Mouse (Mus musculus) brain, embryonic 18.5 days (tissue): ENCODE measurements at regions not wholly inside any gene's neighbourhood (a gene's known extent, or its start where the extent isn't known, plus 50 kb on each side); places are given as distances from the start of the nearest gene placed in this dataset.
"Not testable (repeated sequence)": the region's sequence is repeated elsewhere in the genome, so short reads cannot be mapped to it uniquely, and the experiment has no call there.

Experiments
- DNase-seq: peaks from one replicate; pipeline ENCODE4 v3.0.0-alpha.2; 2012; ENCODE audit warnings: low read depth, low spot score

DNA sequence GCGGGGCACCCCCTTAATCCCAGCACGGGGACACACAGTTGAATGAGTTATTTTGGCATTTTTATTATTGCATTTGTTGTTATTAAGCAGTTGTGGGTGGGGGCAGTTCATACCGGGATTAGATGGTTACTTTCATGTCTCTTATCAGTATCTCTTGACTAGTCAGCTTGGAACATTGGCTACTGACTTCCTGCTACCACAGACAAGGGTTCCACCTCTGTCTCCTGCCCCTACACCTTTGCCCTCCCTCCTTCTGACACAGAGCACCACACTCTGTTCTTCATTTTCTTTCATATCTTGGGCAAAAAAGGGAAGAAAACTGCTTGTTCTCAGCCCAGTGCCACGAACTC lies 99.1 kb upstream of the Cpsf6 start:
- no peak for DNase-seq

DNA sequence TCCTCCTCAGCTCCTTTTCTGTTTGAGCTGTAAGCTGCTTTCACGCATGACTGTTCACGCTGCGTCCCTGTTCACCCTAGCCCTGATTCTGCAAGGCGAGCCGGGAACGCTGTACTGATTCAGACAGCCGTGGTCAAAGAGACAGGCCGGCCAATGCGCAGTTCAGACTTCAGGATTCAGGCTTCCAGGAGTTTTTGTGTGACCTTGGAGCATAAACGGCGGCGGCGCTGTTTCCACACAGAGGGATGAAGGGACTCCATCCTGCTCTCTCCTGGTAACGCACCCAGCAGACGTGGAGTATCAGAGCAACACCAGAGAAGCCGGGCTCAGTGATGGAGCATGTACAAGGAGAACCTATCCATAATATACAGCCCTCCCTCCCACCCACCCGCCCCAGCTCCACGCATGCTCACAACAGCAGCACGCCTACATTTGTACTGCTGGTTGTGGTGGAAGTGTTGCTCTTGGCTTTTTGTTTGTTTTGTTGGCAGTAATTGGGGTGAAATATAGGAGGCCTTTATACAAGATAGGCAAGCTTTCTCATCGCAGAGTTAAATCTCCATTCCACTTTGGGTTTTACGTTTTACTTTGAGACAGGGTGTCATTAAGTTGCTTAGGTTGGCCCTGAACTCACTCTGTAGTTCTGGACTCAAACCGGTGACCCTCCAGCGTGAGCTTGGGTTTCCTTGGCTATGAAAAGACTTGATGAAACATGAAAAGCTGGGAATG lies 98.6 kb upstream of the Cpsf6 start:
- peak; percentile 16 for DNase-seq

DNA sequence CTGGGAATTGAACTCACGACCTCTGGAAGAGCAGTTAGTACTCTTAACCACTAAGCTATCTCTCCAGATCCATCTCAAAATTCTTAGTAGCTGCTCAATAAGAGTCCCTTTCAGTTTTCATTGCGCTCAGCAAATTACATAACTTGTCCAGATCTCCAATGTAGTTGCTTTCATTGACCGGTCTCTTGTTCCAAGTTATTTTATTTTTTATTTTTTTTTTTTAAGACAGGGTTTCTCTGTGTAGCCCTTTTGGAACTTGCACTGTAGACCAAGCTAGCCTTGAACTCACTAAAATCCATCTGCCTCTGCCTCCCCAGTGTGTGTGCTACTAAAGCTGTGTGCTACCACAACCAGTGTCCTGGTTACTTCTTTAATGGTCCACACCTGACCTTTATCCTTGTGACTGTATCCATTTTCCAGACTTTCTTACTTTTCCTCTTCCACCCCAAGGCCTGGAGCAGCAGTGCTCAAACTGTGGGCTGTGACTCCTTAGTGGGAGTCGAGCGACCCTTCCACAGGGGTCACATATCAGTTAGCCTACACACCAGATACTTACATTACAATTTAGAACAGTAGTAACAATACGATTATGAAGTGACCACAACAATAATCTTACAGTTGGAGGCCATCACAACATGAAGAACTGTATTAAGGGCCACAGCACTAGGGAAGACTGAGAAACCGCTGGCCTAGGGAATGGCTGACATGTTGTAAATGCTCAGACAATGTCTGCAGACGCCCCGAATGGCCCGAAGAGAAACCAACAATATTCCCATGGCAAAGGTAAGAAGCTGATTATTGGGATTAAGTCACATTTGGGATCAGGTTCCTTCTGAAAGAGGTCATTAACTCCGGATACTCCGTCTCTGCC lies 97.8 kb upstream of the Cpsf6 start:
- no peak for DNase-seq

DNA sequence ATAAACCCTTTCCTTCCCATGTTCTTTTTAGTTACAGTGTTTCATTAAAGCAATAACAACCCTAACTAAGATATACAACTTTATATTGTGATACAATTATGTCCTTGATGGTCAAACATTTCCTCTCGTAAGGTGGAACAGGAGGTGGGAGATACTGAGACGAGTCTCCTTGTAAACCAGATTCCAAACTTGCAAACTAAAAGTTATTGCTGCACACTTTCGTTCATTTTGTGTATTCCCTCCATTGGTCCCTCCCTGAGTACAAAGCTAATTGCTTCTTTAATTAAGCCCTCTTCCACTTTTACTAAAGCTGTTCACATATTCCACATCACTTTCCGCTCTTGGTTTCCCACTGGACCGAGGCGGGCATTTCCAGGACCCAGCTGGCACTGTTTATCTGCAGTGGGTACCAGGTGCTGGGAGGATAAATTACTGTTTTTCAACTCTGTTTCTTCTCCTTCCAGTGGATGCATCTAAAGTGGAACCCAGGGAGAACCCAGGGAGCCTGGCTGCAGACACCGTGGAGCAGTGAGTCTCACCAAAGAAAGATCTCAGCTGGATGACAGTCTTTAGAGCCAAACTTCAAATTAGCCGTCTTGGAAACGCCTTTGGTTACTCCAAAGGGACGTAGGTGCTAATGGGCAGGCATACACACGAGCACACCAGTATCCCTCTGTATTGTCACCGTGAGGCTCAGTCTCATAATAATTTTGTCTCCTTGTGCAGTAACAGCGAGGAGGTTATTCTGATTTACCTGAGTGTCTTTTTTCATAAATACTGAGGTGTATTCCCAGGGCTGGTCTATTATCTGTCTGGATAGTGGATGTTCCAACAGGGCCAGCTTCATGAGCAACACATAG lies 95.5 kb upstream of the Cpsf6 start:
- no peak for DNase-seq

DNA sequence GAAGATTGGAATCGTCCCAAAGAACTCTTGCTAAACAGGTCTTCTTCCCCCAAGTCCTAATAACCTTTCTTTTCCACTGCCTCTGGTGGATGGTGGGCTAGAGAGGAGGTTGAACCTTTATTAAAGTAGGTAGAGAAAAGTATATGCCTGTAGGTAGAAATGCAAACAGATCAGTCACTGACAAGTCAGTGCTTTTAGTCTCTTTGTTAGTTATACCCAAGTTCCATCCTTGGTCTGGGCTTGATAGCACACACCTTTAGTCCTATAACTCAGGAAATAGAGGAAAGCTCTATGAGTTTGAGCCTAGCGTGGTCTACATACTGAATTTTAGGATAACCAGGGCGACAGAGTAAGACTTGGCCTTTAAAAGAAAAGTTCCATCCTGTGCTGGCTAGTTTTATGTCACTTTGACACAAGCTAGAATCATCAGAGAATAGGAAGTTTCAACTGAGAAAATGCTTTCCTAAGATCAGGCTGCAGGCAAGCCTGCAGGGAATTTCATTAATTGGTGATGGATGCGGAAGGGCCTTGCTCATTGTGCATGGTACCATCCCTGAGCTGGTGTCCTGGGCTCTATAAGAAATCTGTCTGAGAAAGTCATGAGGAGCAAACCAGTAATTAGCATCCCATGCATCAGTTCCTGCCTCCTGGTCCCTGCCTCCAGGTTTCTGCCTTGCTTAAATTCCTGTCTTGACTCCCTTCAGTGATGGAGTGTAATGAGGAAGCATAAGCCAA lies 94.7 kb upstream of the Cpsf6 start:
- no peak for DNase-seq

DNA sequence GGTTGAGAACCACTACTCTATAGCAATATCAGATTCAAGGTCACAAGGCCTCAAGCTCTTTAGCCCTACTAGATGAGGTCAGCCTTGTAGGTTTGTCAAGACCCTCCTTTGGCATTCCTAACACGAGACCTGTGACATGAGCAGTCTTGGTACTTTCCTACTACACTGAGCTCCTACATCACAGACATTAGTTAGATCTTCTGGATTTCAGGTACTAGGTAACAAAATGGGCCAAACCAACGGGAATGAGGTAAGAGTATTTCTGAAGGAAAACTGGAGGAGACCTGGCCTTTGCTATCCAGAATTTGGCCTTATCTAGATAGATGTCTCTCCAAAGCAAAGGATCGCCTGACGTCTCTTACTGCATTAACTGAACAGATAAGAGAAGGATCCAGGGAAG lies 93.7 kb upstream of the Cpsf6 start:
- no peak for DNase-seq

DNA sequence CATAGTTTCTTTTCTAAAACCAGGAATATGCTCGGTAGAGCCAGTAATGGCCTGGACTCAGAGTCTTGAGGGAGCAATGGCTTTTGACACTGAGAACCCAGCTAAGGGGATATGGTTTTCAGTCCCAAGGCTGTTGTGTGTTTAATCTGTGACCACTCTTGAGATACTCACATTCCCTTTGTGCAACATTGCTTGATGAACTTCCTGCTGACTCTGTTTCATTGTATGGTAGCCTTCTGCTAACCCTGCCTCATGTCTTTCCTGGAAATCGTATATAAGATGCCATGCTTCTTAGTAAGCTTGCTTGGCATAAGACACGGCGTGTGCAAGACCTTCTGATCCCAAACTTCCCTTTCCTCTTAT lies 92.7 kb upstream of the Cpsf6 start:
- no peak for DNase-seq

DNA sequence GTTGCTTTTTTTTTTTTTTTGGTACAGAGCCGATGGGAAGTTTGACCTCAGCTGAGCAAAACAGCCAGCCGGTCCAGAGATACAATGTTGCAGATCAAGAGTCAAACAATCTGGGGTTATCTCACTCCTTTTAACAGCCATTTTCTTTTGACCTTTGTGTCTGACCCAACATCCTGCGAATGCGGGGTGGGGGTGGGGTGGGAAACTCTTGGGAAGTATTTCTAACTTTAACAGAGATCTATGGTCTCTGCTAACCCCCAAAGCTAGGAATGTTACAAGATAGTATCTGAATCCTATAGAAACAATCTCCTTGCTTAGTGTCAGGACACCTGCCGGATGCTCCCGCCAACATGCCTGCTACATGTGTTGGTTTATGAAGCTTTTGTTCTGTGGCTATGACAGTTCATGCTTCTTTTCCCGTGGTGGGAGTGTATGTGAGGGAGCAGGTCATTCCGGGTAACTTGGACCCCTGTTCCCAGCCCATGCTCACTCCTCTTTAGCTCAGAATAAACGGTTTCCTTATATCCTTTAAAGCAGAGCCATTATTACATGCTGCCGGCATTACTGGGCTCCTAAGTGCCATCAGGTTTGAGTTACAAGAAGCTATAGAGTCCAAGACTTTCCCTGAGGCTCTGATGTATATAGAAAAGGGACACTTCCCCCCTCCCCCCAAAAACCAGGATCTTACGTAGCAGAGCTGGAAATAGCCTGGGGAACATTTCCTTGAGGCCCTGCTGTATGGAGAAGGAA lies 92.2 kb upstream of the Cpsf6 start:
- no peak for DNase-seq

DNA sequence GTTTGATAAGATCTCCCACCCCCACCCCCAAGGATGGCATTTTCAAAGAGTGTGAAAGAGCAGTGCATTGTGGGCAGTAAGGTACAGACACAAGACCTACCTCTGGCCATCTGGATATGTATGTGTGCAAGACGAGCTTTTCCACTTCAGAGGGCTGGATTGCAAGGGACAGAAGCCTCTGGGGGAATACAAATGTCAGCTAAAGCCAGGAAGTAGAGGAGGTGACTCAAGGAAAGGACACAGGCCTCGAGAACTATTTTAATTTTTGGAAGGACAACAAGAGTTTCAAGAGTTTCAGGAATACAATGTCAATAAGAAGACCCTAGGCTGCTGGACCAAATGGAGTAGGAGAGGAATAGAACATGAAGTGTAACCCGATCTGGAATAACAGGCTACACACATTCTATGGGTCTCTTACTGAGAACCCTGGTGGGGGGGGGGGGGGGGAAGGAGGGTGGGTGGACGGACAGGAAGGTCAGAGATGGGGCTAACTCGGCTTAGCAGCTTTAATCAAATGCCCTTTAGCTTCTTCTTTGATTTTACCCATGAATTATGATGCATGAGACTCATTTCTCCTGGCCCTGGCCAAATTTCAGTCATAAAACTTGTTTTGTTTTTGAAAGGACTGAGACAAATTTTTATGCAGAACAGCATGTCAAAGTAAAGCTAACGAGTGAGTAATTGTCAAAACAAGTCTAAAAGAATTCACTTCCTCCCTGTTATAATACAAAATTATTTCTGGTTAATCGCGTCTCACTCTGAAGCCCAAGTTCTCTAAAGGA lies 91.4 kb upstream of the Cpsf6 start:
- DNase-seq, result no peak

DNA sequence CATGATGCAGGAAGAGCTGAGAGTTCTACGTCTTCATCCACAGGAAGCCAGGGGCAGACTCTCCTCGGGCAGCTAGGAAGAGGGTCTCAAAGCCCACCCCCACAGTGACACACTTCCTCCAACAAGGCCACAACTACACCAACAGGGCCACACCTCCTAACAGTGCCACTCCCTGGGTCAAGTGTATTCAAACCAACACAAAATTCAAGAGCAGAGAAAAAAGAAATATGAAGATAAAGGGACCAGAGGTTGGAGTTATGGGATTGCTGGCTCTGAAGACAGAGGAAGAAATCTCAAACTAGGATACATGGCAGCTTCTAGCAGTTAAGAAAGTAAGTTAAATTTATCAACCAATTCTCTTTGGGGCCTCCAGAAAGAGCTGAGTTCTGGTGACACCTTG lies 90.7 kb upstream of the Cpsf6 start:
- no peak for DNase-seq

DNA sequence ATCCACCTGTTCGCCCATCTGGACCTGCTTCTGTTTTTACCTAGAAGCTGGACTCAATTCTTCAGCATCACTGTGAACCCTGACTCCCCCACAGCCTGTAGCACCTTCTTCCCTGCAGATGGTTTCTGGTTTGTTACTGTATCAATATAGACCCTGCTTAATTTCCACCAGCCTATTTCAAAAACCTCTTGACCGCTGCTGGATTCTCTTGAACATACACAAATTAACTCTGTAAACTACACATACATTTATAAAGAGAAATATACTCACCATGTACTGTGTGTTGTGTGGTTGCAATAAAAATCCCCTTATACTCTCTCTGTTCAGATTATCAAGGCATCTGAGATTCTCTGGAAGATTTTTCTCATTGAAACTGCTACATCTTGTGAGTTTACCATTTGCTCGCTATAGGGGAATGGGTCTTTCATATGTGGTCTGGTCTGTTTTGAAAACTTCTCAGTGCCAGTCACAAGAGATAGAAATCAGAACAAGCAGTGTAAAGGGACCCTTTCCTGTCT lies 89.8 kb upstream of the Cpsf6 start:
- no peak for DNase-seq

DNA sequence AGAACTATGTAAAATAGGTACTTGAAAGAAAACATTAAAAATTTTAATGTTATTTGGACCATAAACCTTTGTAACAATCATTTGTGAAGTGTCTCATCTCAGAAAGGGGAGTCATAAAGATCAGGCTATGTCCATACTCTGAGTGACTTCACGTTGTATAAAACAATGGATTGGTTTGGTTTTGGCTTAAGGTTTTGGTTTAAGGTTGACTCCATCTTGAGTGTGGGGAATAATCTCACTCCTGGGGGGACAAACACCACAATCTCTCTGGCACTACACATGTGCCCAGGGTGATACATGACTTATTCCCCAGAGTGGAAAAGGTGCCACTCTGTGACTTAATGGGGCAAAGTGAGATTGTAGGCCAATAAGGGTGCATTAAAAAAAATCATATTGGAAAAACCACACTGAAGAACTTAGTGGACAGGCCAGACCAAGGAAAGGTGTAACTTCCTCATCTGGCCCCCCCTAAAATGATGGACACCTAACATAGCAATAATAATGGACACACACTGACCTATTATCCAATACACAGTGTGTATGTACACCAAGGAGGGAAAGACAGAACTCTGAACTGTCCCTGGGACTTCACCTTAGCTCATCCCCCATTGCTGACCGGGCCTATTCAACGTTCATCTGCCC lies 89.2 kb upstream of the Cpsf6 start:
- DNase-seq, result no peak

DNA sequence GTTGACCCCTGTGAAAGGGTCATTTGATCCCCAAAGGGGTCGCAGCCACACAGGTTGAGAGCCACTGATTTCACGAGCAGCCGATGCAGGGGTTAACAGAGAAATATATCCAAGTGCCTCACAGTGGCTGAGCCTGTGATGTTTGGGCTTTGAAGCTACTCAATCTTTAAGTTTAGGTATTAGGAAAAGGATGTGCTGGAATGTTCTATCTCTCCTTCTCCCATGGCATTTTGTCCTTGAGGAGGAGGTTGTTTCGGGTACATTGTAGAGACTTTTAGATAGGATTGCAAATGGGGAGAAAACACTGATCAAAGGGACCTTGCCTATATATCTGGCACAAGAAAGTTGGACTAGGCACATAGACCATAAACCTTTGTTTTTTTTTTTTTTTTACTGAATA lies 88.6 kb upstream of the Cpsf6 start:
- DNase-seq, result no peak

DNA sequence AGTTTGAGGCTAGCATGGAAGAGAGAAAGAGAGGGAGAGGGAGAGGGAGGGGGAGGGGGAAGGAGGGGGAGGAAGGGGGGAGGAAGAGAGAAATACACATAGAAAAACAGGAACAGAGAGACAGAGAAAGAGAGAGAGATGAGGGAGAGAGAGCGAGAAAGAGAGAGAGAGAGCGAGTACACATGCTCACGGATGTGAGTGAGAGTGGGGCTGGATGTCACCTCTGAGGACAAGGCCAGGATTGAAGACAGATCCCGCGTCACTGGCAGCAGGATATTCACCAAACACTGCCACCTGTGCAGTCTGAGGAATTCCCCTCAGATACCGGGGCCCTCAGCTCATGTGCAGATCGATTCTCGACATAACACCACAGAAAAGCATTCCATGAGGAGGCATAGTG lies 87.3 kb upstream of the Cpsf6 start:
- DNase-seq, result no peak

DNA sequence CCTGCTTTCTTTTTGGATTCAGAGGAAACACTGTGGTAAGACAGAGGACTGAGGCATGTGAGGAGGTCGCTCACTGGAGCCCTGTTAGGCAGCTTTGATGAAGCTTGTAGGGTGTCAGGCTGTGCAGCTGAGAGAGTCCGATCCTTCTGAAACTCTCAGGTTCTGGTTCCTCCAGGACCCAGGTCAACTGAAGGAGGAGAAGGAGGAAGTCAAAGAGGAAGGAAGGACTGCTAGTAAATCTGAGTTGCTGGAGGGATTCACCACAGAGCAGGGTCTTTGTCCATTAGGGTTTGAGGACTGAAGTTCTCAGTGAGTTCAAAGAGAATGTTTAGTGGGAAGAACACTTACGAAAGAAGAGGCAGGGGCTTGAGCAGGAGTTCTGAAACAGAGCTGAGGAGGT lies 86.6 kb upstream of the Cpsf6 start:
- no peak for DNase-seq

DNA sequence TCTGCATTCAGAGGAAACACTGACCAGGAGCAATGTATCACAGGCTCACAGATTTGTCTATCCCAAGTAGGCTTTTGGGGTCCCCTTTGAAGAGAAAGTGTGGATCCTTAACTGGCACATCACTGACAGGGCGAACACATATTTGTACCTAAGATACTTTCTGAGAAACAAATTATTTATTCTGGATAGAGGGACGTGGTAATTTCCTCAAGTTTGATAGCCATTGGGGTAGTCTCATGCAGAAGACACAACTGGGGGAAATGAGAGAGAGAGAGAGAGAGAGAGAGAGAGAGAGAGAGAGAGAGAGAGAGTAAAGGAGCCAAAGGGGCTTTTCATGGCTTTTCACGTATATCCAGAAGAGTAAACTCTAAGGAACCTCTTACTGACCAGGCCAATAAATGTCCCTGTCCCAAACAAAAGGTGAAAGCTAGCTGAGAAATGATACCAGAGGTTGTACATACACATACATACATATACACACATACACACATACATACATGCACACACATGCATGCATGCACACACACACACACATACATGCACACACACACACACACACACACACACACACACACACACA lies 85.9 kb upstream of the Cpsf6 start:
- DNase-seq, result no peak

DNA sequence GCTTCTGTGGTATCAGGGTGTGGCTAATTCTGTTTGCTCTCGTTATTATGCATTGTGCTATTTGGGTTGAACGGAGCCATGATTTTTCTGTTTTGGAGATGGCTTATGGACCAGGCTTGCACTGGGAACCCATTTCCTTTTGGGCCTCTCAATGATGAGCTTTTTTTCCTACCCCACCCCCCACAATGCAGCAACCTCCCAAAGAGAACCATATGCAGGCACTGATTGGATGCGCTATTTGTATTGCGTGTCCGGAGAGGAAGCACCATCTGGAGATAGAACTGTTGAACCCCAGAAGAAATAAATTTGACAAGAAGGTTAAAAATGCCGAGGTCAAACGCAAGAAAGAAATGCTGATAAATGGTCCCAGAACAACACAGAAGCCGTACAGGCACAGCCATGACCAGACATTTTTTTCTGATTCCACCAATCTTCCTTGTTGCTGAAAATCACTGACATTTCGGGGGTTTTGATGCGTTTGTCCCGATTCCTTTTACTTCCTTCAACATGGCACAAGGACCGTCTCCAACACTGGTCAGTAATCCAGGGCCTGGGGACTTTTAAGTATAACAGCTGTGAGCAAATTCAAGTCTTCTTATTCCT lies 85.3 kb upstream of the Cpsf6 start:
- no peak for DNase-seq

DNA sequence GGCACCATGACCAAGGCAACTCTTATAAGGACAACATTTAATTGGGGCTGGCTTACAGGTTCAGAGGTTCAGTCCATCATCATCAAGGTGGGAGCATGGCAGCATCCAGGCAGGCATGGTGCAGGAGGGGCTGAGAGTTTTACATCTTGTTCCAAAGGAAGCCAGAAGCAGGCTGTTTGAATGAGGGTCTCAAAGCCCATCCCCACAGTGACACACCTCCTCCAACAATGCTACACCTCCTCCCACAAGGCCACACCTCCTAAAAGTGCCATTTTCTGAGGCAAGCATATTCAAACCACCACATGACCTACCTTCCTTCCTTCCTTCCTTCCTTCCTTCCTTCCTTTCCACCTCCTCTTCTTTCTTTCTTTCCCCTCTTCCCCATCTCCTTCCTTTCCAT lies 84.5 kb upstream of the Cpsf6 start:
- not testable (repeated sequence) for DNase-seq

DNA sequence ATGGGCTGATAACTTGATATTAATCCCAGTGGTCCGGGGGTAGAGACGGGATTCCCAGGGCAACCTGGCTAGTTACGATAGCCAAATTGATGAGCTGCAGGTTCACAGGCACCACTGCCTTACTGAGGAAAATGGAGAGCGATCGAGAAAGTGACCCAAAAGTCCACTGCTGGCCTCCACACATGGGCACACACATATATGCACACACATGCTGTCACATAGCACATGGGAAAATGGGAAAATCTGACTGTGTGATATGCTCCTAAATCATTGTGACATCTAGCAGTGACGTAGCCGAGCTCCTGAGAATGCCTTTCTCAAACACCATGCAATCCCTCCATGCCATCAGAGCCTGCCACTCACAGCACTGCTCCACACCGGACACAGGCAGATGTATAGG lies 83.8 kb upstream of the Cpsf6 start:
- DNase-seq, result no peak
